Mouse (Mus musculus): ENCODE measurements at regions not wholly inside any gene's neighbourhood (a gene's known extent, or its start where the extent isn't known, plus 50 kb on each side); places are given as distances from the start of the nearest gene placed in this dataset.

DNA sequence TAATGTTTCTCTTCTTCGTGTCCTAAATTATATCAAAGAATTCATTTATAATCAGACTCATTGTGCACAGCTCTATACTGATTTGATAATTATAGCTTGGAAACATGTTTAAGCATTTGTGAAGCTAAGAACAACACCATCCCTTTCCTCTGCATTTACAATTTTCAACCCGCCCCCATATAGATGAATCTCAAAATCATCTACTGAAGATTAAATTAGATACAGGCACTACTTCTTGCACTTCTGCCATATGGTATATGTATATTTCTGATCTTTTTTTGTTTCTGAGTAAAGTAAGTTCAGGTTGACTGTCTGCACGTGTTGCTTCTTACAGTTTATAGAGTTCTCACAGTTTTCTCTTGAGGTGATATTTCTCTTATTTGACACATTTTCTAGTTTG is 583.1 kb upstream of the C030005K15Rik start:
- DNase-seq, result no peak

DNA sequence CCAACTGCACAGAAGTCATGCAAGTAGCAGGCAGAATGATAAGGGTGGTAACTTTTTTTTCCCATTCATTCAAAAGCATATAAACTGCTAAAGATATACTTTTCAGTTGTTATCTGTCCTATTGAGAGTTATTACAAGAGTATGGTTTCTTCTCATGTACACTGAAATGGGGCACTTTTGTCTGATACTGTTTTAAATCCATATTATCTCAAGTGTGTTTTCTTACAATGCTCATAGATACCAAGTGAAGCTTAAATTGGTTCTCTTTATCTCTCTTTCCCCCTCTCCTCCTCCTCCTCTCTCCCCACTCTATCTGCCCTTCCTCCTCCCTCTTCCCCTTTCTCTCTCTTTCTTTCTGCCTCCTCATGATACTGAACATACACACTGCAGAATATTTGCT is 584.8 kb upstream of the C030005K15Rik start:
- no peak for DNase-seq

DNA sequence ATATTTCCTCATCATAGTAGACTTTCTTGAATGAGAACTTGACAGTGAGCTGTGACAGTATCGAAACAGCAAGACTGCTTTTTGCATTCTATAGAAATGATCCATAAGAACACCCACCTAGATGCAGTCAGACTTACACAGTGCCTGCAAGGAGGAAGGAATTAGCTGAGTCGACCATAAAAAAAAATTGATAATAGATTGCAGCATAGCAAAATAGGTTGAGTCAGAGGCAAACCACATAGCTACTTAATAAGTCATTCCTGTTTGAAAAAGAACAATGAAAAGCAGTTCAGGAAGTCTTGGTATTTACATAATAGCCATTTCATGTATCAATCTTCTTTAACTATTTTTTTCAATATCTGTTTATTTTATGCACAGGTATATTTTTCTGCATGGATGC is 591.9 kb upstream of the C030005K15Rik start:
- no peak for DNase-seq

DNA sequence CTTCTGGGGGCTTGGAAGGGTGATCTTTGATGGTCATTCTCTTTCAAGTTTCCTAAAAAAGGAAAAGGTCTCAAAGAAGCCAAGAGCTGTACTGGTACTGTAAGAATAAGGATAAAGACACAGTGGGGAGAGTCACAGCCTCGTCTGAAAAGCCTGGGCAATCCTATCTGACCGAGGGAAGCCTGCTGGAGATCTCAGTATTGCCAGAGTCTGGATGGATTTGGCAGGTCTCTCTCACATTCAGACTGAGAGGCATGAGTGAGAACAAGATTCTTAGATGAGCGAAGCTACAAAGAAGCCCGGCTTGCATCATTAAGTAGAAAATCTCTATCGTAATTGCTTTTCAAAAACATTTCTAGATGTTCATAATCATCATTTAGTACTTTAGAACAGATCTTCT is 590.4 kb upstream of the Atp2b1 start:
- DNase-seq, result no peak

DNA sequence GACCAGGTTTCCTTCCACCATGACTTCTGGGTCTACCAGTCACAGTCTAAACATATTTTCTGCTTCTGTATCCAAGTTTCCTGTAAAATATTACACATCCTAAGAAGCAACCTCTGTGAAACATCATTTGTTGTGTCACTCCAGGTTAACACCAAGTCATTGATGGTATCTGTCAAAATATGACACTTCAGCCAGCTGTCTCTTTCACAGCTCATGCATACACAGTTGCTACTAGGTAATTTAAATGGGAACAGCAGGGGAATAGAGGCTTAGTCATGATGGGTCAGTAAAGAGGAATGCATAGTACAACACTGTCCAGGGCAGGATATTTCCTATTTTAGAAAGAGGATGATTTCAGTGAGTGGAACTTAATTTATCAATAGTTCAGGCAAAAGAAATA is 589.6 kb upstream of the Atp2b1 start:
- DNase-seq, result no peak

DNA sequence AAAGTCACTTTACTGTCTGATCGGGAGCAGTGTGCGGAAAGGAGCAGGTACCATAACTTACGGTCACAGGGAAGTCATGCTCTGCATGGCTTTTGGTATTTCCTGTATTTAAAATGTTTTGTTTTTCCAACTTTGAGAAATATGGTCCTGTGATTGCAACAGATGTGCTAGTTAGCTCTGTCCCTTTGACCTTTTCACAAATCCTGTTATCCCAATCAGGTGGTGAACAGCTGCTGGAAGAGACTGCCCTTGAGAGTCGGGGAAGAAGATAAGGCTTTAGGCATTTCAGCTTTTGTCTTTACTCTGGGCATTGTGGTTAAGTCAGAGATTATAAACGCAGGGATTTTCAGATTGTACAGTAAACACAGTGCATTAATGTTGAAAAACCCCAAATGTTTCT is 588.5 kb upstream of the Atp2b1 start:
- DNase-seq, result no peak

DNA sequence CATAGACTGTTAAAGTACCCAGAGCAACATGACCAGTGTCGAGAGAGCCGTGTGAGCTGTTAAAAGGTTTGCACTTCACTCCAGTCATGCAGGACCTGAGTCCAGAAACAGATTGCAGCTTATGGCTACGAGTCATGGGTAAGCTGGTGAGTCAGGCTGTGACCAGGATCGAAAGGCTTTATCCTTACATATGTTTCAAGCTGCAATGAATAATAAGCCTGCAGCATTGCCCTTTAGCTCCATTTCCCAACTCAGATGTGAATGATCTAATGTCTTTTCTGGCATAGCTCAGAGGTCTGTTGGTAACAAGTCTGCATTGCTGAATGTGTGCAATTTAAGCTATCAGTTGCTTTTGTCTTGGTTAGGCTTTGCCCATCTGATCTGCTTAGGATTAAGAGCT is 581.5 kb upstream of the Atp2b1 start:
- no peak for DNase-seq

DNA sequence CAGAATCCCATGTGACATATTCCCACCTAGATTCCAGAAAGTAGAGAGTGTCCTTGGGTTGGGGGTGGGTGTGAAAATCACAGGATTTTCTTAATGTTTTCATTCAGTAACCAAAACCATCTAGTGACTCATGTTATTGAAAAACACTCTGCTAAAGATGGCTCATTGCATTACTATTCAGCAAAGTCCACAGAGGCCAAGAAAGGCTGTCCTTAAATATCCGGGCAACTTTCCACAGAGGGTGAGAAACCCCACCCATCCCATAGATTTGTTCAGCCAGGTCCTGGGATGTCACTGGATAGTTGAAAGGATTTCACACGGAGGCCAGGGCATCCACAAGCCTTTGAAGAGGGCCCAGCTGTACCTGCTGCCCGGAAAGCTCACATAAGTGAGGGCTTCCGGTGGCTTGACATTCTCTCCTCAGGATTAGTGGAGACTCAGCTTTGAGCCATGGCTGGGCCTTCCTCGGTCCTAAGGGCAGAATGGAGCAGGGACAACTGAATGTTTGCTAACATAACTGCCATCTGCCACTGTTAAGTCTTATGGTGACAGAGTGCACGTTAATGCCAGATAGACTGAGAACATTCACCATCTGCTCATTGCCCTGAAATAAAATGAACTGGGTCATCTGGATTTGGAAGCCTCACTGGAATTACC is 580.7 kb upstream of the Atp2b1 start:
- DNase-seq, result peak; percentile 10

DNA sequence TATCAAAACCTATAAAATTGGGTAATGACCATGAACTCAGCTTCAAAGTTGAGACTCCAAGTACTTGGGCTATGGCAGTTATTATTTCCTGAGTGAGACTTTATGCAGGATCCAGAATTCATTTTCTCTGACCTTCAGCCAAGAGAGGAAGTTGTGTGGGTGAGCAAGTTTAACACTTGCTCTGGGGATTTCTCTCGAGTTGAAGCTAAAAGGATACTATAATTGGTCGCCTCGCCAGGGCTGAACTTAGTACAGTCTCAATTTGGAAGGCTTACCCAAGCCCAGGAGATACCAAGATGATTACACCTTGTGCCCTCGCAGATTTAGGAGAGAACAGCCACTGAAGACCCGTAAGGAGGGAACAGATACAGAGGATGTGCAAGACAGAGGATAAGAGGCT is 570.4 kb upstream of the Atp2b1 start:
- no peak for DNase-seq

DNA sequence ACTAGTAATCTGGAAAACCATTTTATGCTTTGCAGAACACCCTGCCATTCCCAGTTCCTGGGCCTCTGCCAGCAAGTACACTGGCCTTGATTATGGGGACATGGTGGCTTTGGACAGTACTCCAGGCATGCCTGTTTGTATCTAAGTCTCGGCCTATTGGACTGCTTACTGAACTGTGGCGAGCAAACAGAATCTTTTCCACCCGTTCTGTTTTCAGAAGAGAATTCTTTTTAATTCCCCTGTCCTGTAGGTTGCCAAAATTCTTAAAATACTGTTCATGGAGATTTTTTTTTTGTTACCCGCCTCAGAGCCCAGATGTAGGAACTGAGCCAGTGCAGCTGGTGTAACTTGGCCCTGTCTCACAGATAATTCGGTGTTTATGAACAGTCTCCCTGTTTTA is 564.7 kb upstream of the Atp2b1 start:
- DNase-seq, result peak; percentile 73

DNA sequence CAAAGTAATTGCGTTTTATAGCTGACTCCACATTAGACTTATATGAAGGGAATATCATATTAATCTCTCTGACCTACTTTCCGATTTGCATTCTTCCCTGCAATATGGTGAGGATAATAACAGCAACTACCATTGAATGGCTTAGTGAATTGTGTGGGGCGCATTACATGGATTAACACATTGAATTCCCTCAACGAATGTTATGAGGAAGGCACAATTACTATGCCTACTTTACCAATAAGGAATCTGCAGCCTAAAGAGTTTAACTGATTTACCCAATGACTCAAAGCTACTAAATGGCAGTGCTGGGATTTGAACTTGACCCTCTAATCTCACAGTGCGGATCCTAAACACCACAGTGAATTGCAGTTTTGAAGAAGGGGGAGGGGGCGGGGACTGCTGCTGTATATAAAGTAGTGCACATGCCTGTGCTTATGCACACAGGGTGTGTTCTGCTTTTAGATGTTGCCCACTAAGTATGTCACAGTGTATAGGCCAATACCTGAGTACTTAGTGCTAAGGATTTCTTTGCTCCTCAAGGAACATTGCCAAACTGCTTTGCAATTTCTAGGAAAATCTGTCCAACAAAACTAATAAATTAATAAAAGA is 563.8 kb upstream of the Atp2b1 start:
- DNase-seq, result no peak

DNA sequence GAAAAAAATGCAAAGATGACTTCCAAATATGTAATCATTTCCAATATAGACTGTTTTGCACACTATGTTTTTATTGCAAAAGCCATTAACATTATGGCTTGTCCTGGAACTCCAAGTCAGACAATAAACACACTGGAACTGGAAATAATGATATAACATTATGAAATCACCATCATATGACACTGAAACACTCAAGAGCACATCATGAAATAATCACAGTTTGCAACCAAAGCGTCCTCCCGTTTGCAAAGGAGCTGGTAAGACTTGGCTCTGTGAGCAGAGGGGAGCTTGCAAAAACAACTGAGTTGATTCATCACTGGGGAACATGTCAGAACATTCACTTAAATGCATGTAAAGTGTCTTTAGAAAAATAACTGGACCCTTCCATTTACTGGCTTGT is 562.1 kb upstream of the Atp2b1 start:
- DNase-seq, result no peak

DNA sequence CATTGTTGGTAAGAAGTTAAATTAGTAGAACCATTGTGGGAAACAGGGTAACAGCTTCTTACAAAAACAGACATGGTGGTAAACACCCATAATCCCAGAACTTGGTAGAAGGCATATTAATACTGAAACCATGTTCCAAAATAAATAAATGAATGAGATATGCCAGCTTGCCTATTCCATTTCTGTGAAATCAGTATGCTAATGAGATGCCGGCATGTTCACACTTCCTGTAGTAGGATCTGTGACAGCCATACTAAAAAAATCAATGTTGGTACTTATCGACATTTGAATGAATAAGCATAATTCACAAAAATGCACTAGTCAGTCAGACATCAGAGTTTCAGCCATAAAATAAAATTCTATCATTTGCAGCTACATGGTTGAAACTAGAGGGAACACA is 559.7 kb upstream of the Atp2b1 start:
- DNase-seq, result no peak

DNA sequence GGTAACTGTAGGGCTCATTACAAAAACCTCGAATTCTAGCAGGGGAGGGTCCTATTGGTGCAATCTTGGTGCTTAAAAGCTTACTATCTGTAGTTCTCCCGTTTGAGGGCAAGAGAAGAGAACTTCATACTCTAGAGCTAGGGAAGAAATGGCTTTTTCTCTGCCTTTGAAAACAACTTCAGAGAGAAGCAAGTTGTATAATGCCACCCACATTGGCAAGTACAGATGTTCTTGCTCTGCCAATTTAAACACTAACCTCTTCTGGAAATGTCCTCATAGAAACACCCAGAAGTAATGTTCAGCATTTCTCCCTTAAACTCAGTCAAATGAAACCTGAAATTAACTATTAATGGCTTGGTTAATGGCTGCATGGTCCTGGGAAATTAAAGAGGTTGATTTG is 549.6 kb upstream of the Atp2b1 start:
- no peak for DNase-seq

DNA sequence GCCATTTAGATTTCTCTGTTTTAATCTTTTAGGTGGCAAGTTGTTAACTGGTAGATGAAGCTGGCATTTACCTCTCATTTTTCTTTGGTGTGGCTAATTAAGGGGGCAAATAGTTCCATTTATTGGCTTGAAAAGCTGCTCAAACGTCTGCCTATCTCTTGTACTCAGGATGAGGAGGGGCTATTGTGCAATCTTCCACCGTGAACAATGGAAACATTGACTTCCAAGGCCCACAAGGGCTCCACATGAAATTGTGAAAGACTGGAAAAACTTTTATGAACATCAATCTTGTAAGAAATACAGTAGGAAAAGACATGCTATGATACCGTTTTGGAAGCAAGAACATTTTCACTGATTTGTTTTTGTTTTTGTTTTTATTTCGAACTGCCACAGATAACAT is 541.6 kb upstream of the Atp2b1 start:
- DNase-seq, result peak; percentile 2

DNA sequence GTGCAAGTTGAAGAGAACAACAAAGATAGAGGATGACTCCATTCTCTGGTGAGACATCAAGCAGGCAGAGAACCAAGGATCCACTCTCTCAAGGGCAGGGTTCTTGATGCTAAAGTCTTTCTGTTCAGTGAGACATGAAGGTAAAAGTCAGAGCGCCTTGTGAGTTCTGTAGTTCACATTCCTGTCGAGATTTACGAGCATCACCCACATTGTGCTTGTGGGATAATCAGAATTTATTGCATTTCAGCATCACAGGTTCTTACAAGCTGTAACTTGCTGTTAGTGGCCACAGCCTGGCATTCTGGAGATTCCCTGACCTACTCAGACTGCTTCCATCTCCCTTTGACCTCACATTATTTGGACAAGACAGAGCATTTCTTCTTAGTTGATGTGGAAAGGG is 540.9 kb upstream of the Atp2b1 start:
- no peak for DNase-seq

DNA sequence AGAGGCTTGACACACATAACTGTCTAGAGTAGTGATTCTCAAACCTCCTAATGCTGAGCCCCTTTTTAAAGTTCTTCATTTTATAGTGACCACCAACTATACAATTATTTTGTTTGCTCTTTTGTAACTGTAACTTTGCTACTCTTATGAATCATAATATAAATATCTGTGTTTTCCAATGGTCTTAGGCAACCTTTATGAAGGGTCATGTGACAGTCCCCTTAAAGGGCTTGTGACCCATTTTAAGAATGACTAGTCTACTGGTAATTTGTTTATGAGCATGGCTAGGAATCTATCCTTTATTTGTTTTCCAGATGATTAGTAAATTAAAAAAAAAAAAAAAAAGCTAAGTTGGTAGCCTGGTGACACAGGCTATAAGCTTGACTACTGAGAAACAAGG is 539.5 kb upstream of the Atp2b1 start:
- DNase-seq, result no peak

DNA sequence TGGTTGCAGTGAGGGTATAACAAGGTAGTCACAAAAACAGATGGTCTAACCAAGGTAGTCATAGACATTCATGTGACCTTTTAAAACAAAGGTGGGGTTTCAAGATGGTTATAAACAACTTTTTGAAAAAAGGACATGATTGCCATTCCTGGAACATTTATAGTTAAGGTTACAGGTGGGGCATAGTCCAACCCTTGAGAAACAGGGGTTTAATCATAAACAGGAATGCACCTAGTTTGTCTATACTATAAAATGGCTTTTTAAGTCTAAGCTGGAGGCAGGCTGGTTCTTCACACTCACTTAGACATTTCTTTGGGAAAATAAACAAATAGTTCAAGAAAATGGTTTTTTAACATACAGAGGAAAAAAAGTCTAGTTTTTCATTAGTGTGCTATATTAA is 525.7 kb upstream of the Atp2b1 start:
- no peak for DNase-seq

DNA sequence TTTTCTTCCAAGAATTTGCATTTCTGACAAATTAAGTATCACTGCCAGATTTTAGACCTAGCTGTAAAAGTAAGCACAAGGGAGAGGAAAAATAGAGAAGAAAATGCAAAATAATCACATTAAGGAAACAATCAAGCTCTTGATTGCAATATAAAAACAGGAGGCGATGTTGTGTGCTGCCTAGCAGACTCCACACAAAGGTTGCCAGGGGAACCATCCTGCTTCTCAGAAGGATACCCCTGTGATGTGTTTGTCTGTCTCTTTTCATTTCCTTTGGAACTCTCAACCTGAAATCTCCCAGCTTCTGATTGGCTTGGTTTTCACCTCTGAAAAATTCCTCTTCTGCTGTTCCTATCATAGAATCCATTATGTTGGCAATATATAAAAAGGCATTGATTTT is 514.3 kb upstream of the Atp2b1 start:
- no peak for DNase-seq

DNA sequence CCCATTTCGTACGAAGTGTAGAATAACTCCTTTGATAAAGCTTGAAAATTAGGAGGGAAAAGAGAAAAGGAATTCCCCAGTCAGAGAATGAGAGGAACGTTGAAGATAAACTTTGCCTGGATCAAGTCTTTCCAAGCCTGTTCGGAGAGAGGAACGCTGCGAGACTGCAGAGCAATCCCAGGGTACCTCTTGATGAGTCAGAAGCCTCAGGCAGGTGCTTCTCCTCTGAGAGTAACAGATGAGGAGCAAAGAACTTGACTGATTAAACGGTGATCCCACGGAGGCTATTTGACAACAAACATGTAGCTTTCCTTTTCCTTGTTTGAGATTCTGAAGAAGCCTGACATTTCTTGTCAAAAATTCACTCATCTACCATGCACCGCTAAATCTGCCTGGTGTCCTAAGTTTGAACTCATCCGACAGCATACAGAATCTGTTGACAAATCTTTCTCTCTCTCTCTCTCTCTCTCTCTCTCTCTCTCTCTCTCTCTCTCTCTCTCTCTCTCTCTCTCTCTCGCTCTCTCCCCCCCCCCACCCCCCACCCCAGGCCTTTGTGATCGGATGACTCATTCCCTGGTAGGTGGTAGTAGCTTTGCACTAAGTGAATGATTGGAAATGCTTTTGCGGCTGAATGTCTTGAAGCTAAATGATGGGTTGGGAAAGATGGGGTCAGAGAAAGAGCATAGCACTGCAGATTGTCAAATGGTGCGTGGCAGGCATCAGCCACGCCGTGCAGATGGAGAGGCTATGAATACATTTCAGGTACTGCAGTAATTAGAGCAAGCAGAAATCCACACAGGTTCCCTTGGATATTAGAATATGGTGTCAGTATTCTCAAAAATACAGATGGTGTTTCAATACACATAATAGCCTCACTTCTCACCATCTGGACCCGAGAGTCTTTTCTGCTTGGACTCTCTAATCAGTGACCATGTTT is 496.1 kb upstream of the Atp2b1 start:
- no peak for DNase-seq

DNA sequence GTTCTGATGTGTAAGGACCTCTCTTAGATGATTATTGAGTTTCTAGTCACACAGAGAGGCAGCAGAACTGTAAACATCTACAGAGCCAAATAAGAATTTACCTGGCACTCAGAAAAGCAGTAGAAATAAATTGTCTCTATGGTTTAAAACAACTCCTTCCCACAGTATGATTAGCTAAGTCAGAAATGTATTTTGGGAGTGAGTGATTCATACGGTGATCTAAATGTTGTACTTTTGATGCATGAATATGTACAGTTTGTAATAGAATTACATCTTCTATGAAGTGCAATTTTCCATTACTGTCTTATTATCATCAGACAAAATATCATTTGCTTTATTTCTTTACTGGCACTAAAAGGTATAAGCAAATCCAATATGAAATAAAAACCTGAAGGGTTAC is 489.8 kb upstream of the Atp2b1 start:
- DNase-seq, result no peak

DNA sequence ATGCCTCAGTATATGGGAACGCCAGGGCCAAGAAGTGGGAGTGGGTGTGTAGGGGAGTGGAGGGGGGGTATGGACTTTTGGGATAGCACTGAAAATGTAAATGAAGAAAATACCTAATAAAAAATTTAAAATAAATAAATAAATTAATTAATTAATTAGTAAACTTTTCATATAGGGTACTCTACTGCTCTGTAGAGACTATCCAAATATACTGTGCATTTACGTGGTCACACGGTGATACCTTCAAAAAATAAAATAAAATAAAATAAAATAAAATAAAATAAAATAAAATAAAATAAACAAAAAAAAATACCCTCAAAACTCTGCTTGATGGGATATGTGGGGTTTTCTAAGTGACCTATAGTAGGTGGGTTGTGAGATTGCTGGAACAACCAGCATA is 479.2 kb upstream of the Atp2b1 start:
- no peak for DNase-seq

DNA sequence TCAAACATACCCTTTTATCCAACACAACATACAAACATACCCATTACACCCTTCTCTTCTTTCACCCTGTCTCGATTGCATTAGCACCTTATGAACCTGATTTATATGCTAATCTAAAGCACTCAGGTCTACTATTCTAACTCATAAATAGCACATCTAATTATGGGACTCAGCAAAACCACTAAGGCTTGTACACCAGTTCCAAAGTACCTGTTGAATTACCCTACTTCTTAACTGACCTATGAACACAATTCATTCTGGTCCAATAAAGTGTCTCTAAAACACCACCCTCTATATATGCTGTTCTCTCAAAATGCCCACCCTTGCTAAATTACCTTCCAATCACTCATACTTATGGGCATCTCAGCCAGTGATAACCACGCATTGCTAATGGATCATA is 452.7 kb upstream of the Atp2b1 start:
- no peak for DNase-seq

DNA sequence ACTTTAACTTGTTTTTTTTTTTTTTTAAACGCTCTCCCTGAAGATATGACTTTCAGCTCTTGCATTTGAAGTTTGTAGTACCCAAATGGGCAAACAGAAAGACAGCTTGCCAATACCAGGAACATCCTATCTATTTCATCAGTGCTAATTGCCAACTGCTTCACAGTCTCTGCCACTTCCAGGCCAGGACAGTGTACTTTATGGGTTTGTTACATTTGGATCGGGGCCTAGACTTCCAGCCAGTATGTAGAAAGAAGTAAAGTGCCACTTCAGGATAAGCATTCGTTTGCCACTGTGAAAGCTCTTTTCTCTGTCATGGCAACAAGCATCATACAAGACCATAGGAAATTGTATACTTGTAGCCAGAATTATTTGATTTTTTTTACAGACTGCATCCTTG is 439.6 kb upstream of the Atp2b1 start:
- no peak for DNase-seq

Data from adrenal gland, postnatal 10 days (tissue).